Mouse (Mus musculus) lung, embryonic 14.5 days (tissue): ENCODE measurements at regions not wholly inside any gene's neighbourhood (a gene's known extent, or its start where the extent isn't known, plus 50 kb on each side); places are given as distances from the start of the nearest gene placed in this dataset.

Experiments
- ATAC-seq: fragments of 200-750 bp; cut with Nextera tagmentation; 2 replicates; pipeline ENCODE4 v1.8.0; 2017; ENCODE audit warnings: mild to moderate bottlenecking, moderate TSS enrichment, moderate library complexity; ENCODE audit not compliant: insufficient read depth
- DNase-seq: peaks from one replicate; pipeline ENCODE4 v3.0.0-alpha.2; 2015
- H3K27ac ChIP-seq: fragments of 300-500 bp; sonication (generic); 2 replicates; pipeline ENCODE4 v1.5.1; 2014; ENCODE audit warnings: low read depth, mild to moderate bottlenecking, moderate library complexity
- H3K27me3 ChIP-seq: fragments of 300-500 bp; sonication (generic); 2 replicates; pipeline ENCODE4 v1.6.1; 2014; ENCODE audit warnings: low read length, control low read depth; ENCODE audit not compliant: insufficient read depth
- H3K36me3 ChIP-seq: fragments of 300-500 bp; sonication (generic); 2 replicates; pipeline ENCODE4 v1.6.1; 2014; ENCODE audit warnings: control low read depth; ENCODE audit not compliant: insufficient read depth
- H3K4me1 ChIP-seq: fragments of 300-500 bp; sonication (generic); 2 replicates; pipeline ENCODE4 v1.6.1; 2014; ENCODE audit warnings: antibody characterized with exemption, control low read depth; ENCODE audit not compliant: insufficient read depth
- H3K4me2 ChIP-seq: fragments of 300-500 bp; sonication (generic); 2 replicates; pipeline ENCODE4 v1.6.1; 2014; ENCODE audit warnings: mild to moderate bottlenecking
- H3K4me3 ChIP-seq: fragments of 300-500 bp; sonication (generic); 2 replicates; pipeline ENCODE4 v1.5.1; 2014; ENCODE audit warnings: low read depth, low read length
- H3K9ac ChIP-seq: fragments of 300-500 bp; sonication (generic); 2 replicates; pipeline ENCODE4 v1.6.1; 2014
- H3K9me3 ChIP-seq: fragments of 300-500 bp; sonication (generic); 2 replicates; pipeline ENCODE4 v1.6.1; 2016; ENCODE audit warnings: low read depth, low read length, control low read depth
- CTCF ChIP-seq: IDR thresholded peaks from 2 replicates; pipeline ENCODE4 v1.5.1; 2016; ENCODE audit warnings: antibody characterized with exemption, low read depth
- WGBS: fragments of 180-500 bp; shearing (Covaris S2); extraction: QIAGEN DNeasy Blood & Tissue Kit; methylation state at CpG from one replicate; pipeline ENCODE4 v1.1.7; 2014; 5-methylcytosine and 5-hydroxymethylcytosine counted together

DNA sequence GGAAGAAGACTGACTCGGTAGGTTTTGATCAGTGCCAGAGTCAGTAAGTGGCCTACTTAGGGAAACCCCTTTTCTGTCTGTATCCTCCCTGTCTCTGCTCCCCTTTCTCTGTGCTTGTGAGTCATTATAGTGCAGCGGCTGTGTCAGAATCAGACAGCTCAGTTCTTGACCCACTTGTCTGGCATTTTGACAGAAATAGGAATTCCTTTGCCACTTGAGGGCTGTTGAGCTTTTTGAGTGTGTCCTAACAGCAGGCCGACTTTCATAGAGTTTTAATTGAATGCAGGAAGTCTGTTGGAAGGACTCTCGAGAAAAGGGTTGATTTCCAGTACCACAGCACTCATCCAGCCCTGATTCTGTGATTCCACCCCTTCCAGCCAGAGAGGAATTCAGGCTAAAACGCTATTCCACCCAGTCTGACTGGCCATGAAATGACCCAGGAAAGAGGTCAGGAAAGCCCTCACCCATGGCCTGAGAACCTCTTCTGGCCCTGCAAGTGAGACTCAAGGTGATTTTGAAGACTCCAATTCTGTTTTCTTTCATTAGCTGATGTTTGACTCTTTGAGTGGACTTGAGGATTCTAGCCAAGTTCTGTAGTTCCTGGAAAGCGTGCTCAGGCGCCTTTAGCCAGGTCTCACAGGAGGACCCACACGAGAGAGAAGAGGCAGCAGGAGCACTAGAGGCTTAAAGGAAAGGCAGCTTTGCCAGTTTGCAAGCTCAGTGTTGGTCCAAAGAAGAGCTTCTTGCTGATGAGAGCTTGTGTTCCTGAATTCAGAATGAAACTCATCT is 95.6 kb upstream of the Opcml start:
- peak overlapping the region; percentile 39; the same call in 1 of the 2 replicates for H3K27ac ChIP-seq
- ATAC-seq, result peak; percentile 49
- WGBS, result 53% methylated on average over 8 of the region's 8 CpGs

DNA sequence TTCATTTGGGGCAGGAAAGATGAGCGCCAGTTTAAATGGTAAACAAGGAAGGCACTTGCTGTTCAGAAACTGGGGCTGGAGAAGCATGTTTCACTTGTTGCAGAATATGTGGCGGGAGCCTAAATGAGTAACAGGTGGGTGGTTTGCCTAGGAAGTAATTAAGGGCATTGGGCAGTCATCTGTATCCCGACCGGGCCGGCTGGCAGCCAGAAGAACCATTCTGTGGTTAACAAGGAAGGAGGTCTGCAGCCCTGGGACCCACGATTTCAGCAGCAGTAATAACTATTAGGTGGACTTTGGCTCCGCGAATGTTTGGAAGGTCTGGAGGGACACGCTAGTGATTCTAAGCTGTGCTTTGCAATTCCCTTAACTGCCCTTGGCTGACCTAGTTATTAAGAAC is 89.0 kb upstream of the Opcml start:
- H3K9ac ChIP-seq, result no peak overlapping the region
- H3K9me3 ChIP-seq, result no peaks in the 10 kb centered on the region
- TF ChIP-seq CTCF, result no peak
- DNase-seq (no peak), ATAC-seq (no peak)
- H3K27me3 ChIP-seq, result no peaks in the 10 kb centered on the region
- no peaks in the 10 kb centered on the region for H3K36me3 ChIP-seq
- H3K27ac ChIP-seq, result no peak overlapping the region
- no peaks in the 10 kb centered on the region for H3K4me1 ChIP-seq
- WGBS, result 73% methylated on average over 9 of the region's 9 CpGs
- no peak overlapping the region for H3K4me2 ChIP-seq
- H3K4me3 ChIP-seq, result no peak overlapping the region

More for the DNA sequence above, 95.6 kb upstream of the Opcml start:
- H3K27me3 ChIP-seq, result no peaks in the 10 kb centered on the region
- no peaks in the 10 kb centered on the region for H3K9me3 ChIP-seq
- no peak overlapping the region for H3K4me3 ChIP-seq
- H3K4me2 ChIP-seq, result no peak overlapping the region
- H3K4me1 ChIP-seq, result no peaks in the 10 kb centered on the region
- no peak overlapping the region for H3K9ac ChIP-seq
- TF ChIP-seq CTCF, result no peak
- peak; percentile 73 for DNase-seq
- H3K36me3 ChIP-seq, result no peaks in the 10 kb centered on the region

DNA sequence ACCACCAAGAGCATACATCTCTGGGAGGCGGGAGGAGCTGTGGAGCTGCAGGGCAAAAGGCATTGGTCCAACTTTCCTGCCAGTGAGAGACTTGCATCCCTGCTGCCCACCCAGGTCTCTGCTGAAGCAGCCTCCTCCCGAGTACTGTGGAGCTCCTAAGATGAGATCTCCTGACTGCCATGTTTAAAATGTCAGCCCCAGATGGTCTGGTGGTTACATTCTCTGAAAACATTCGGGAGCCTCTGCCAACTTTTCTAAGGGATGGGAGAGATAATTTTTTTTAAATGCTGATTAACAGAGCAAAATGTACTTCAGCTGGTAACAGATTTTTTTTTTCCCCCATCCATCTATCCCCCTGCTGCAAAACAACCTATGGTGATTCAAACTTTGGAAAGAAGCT is 88.4 kb upstream of the Opcml start:
- 43% methylated on average over 3 of the region's 3 CpGs for WGBS
- ATAC-seq, result no peak

DNA sequence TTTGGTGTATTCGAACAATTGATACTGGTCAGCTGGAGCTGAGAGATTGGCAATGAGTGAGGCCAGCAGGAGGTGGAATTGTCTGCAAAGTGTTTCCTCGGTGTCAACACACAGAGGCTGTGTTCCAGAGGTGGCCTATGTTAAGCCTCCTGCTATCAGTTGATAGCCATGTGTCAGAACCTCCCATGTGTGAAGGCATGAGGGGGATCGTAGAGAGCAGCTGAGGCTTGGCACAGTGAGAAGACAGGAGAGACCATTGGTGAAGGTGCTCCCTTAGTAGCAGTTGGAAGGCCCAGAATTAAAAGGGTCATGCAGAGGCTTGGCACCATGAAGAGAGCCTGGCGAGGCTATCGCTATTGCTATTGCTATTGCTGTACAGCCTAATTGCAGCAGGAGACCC is 86.6 kb upstream of the Opcml start:
- ATAC-seq (no peak), DNase-seq (no peak)

More for the DNA sequence above, 88.4 kb upstream of the Opcml start:
- no peaks in the 10 kb centered on the region for H3K36me3 ChIP-seq
- H3K4me3 ChIP-seq, result no peak overlapping the region
- no peak overlapping the region for H3K27ac ChIP-seq
- TF ChIP-seq CTCF, result no peak
- DNase-seq, result peak; percentile 70
- no peaks in the 10 kb centered on the region for H3K9me3 ChIP-seq
- H3K9ac ChIP-seq, result no peak overlapping the region
- no peaks in the 10 kb centered on the region for H3K27me3 ChIP-seq
- no peak overlapping the region for H3K4me2 ChIP-seq
- no peaks in the 10 kb centered on the region for H3K4me1 ChIP-seq

DNA sequence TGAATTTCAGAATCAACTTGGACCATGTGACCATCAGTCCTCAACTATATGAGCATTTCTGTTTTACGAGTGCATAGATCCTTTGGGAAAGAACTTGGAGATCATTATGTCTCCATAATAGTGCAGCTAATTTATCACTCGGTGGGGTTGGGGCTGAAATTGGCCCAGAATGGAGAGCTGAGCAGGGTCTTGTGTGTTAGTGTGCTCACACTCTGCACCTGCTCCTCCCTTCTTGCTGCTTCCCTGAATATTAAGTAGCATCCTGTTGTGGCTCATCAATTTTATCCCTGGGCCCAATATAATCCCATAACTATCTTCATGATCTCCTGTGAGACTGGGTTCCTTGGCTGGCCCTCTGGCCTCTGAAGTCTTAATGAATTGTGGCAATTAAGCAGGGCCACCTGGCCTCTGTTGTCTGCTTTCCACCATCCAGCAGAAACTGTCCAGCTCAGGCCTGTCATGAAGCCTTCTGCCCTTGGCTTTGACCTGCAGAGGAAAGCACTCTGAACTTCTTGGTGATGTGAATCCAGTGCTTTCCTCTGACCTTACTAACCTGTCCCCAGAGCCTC is 66.7 kb upstream of the Opcml start:
- no peak for ATAC-seq
- no peak overlapping the region for H3K4me3 ChIP-seq

More for the DNA sequence above, 86.6 kb upstream of the Opcml start:
- H3K9ac ChIP-seq, result no peak overlapping the region
- no peaks in the 10 kb centered on the region for H3K9me3 ChIP-seq
- no peak for TF ChIP-seq CTCF
- no peak overlapping the region for H3K4me2 ChIP-seq
- WGBS, result 74% methylated on average over 5 of the region's 5 CpGs
- H3K4me3 ChIP-seq, result no peak overlapping the region
- no peak overlapping the region for H3K27ac ChIP-seq
- H3K36me3 ChIP-seq, result no peaks in the 10 kb centered on the region
- H3K4me1 ChIP-seq, result no peaks in the 10 kb centered on the region
- H3K27me3 ChIP-seq, result no peaks in the 10 kb centered on the region

DNA sequence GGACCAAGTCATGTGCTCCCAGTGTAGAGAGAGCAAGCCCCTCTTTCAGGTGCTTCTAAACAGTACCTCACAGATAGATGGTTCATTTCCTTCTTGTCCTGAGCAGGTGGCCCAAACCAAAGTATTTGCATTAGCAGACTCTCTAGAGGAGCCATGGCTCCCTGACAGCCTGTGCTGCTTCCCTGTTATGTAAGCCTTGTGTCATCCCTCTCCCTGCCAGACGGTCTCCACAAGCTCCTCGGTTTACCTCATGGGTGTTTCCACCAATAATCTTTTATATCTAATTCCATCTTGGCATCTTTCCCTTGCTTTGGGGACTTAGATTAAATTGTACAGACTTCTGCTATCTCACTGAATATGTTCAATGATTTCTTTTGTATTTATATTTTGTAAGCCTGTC is 66.0 kb upstream of the Opcml start:
- Histone ChIP-seq H3K27ac (no peak overlapping the region), H3K27me3 (no peaks in the 10 kb centered on the region), H3K4me3 (no peak overlapping the region), H3K4me2 (no peak overlapping the region), H3K36me3 (no peaks in the 10 kb centered on the region), H3K9me3 (no peaks in the 10 kb centered on the region), H3K4me1 (no peaks in the 10 kb centered on the region), H3K9ac (no peak overlapping the region)
- ATAC-seq (no peak), DNase-seq (no peak)
- 49% methylated on average over 2 of the region's 2 CpGs for WGBS
- no peak for TF ChIP-seq CTCF

More for the DNA sequence above, 66.7 kb upstream of the Opcml start:
- Histone ChIP-seq H3K9ac (no peak overlapping the region), H3K9me3 (no peaks in the 10 kb centered on the region), H3K27me3 (no peaks in the 10 kb centered on the region), H3K27ac (no peak overlapping the region), H3K4me2 (no peak overlapping the region), H3K4me1 (no peaks in the 10 kb centered on the region), H3K36me3 (no peaks in the 10 kb centered on the region)
- 78% methylated on average over 2 of the region's 2 CpGs for WGBS
- no peak for DNase-seq
- no peak for TF ChIP-seq CTCF
